Mouse (Mus musculus): ENCODE measurements around the gene Cdcp2. TPM values are rescaled to one million over a fixed set of nuclear protein-coding genes. Genes with fewer than 3 reads are reported as not detected.

The Cdcp2 gene
- total and polyA plus RNA-seq, 3 experiments: not detected

DNA sequence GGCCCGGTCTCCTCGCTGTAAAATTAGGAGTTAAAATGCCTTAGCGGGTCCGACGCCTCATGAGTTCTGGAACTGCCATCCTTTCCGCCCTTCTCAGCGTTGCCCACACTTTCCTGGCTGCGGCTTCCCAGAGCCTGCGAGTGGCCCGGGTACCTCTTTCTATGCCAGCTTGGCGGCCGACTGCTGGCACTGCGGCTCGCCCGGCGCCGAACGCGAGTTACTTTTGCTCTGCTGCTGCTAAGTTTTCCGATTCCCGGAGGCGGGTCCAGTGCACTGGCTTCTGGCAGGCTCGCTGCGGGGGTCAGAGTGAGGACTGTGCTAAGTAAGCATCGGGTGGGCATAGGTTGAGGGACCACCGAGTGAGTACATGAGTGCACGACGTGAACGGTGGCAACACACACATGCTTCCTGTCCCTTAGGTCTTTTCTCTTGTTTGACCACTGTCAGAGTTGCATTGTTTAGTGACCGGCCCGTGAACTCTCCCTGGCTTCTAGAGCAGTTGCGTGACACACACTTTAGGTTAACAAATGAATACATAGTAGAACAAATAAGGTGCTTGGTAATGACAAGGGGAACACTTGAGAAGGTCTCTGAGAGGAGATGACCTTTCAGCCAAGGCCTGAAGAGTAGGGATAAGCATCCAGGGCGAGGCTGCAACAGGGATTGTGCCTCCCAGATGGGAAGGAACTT lies 29.4 kb upstream of the Cdcp2 start:
- Histone ChIP-seq H3K9me3 (replicated peaks; ENCODE audit: insufficient read depth, low read length) (no peaks in the 10 kb centered on the region), H3K79me2 (ENCODE audit: control insufficient read depth, insufficient read depth, low read length, poor library complexity) (peaks cover 15% of the 10 kb centered on the region), H3K27ac (ENCODE audit: control insufficient read depth, low read depth, low read length) (peak overlapping the region; percentile 33; the same call in 1 of the 2 replicates), H3K36me3 (ENCODE audit: control insufficient read depth in 1 of 2, insufficient read depth in 2 of 2, low read length in 2 of 2) (peaks cover 0 to 34% of the 10 kb centered on the region in 2 experiments; a peak in 2 of 4 replicates), H3K4me3 (ENCODE audit: control insufficient read depth in 1 of 2, insufficient read depth in 1 of 2, low read depth in 2 of 2, low read length in 2 of 2) (peak overlapping the region; percentile 79 to 82), H3K27me3 (ENCODE audit: control insufficient read depth in 1 of 2, insufficient read depth in 2 of 2, low read length in 2 of 2) (no peaks in the 10 kb centered on the region), H3K9ac (ENCODE audit: control insufficient read depth, low read depth, low read length, poor library complexity, severe bottlenecking) (peak overlapping the region; percentile 82), H3K4me1 (ENCODE audit: control insufficient read depth in 1 of 2, insufficient read depth in 2 of 2, low read length in 2 of 2) (peaks cover 19 to 36% of the 10 kb centered on the region in 2 experiments)
- no peak for TF ChIP-seq TCF12 (IDR thresholded peaks at IDR 0.05; ENCODE audit: low read depth, low read length)
- TF ChIP-seq MAX (IDR thresholded peaks at IDR 0.05; ENCODE audit: low read length): no peak
- no peak for TF ChIP-seq ELF1 (IDR thresholded peaks at IDR 0.05; ENCODE audit: low read depth, low read length)
- TF ChIP-seq BHLHE40 (IDR thresholded peaks at IDR 0.05; ENCODE audit: borderline replicate concordance, low read depth, low read length): no peak
- TF ChIP-seq RAD21 (IDR thresholded peaks at IDR 0.05; ENCODE audit: low read depth, low read length): no peak
- TF ChIP-seq RCOR1 (IDR thresholded peaks at IDR 0.05; ENCODE audit: low read depth, low read length): no peak
- TF ChIP-seq POLR2AphosphoS2 (IDR thresholded peaks at IDR 0.05; ENCODE audit: low read length): no peak
- TF ChIP-seq MEF2A (IDR thresholded peaks at IDR 0.05; ENCODE audit: extremely low read depth, insufficient replicate concordance, low read depth, low read length, poor library complexity, severe bottlenecking): no peak
- no peak for TF ChIP-seq ZC3H11A (IDR thresholded peaks at IDR 0.05; ENCODE audit: low read depth, low read length)
- no peak for TF ChIP-seq GABPA (IDR thresholded peaks at IDR 0.05; ENCODE audit: low read depth, low read length)
- TF ChIP-seq POLR2AphosphoS5 (IDR thresholded peaks at IDR 0.05; ENCODE audit: borderline replicate concordance, low read depth, low read length): no peak
- TF ChIP-seq ZMIZ1 (IDR thresholded peaks at IDR 0.05; ENCODE audit: low read depth, low read length): no peak
- no peak for TF ChIP-seq MYB (IDR thresholded peaks at IDR 0.05; ENCODE audit: low read depth, low read length)
- no peak for DNase-seq (ENCODE audit: low read depth, low spot score)

GRCm38 (mm10) chr4:107072343-107072742 lies 24.3 kb upstream of the Cdcp2 start:
- Histone ChIP-seq H3K9me3 (replicated peaks; ENCODE audit: insufficient read depth, low read length) (no peaks in the 10 kb centered on the region), H3K9ac (ENCODE audit: control insufficient read depth, low read depth, low read length, poor library complexity, severe bottlenecking) (no peak overlapping the region), H3K27me3 (ENCODE audit: control insufficient read depth in 1 of 2, insufficient read depth in 2 of 2, low read length in 2 of 2) (no peaks in the 10 kb centered on the region), H3K4me3 (ENCODE audit: control insufficient read depth in 1 of 2, insufficient read depth in 1 of 2, low read depth in 2 of 2, low read length in 2 of 2) (no peak overlapping the region), H3K36me3 (ENCODE audit: control insufficient read depth in 1 of 2, insufficient read depth in 2 of 2, low read length in 2 of 2) (no peaks in the 10 kb centered on the region), H3K27ac (ENCODE audit: control insufficient read depth, low read depth, low read length) (no peak overlapping the region), H3K4me1 (ENCODE audit: control insufficient read depth in 1 of 2, insufficient read depth in 2 of 2, low read length in 2 of 2) (peaks cover 2 to 4% of the 10 kb centered on the region in 2 experiments; a peak in 1 of 4 replicates), H3K79me2 (ENCODE audit: control insufficient read depth, insufficient read depth, low read length, poor library complexity) (peaks cover under 1% of the 10 kb centered on the region; the same call in 1 of the 2 replicates)
- DNase-seq (ENCODE audit: low read depth, low spot score): no peak
- TF ChIP-seq TAL1 (IDR thresholded peaks at IDR 0.05; ENCODE audit: low read length) (no peak), ZNF384 (IDR thresholded peaks at IDR 0.05; ENCODE audit: low read depth, low read length) (no peak), NRF1 (IDR thresholded peaks at IDR 0.05; ENCODE audit: insufficient read depth, low read depth, low read length, poor library complexity, severe bottlenecking) (no peak), MAX (IDR thresholded peaks at IDR 0.05; ENCODE audit: low read length) (no peak), ELF1 (IDR thresholded peaks at IDR 0.05; ENCODE audit: low read depth, low read length) (no peak), POLR2AphosphoS2 (IDR thresholded peaks at IDR 0.05; ENCODE audit: low read length) (no peak), CHD1 (IDR thresholded peaks at IDR 0.05; ENCODE audit: low read depth, low read length) (no peak)
